Mouse (Mus musculus) heart, adult 2 months (tissue): ENCODE data around the gene Prcd.

Experiments
- CTCF ChIP-seq: fragments of 200-600 bp; IDR thresholded peaks from 2 replicates; pipeline ENCODE4 v1.8.1; 2022; ENCODE audit warnings: antibody characterized with exemption, mild to moderate bottlenecking, moderate library complexity
- EP300 ChIP-seq: fragments of 200-500 bp; IDR thresholded peaks from 2 replicates; pipeline ENCODE4 v1.6.1; 2011; ENCODE audit warnings: low read depth, low read length, control low read depth; ENCODE audit not compliant: insufficient read depth

DNA sequence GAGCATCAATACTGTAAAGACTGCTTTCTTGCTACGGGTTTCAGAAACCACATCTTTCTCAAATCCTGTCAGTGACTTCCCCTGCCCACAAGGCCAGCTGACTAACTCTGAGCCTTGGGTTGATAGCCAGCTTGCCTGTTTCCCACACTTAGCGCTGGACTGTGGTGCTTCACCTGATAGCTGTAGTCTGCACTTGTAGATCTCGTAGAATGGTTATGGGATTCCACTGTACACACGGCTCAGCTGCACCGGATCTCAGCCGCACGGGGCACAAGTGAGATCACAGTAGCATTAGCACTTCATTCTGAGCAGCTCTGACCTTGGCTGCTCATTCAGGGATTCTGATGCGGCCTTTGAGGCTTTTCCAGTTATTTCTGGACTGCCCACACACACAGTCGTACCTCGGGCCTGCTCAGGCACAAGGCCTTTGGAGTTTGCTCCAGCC, 15.1 kb downstream of the Prcd start:
- TF ChIP-seq CTCF (no peak), EP300 (no peak)
